Mouse (Mus musculus) stomach, postnatal 0 days (tissue): Measurements from ENCODE around the gene Pknox2.

Source experiments
- CTCF ChIP-seq: IDR thresholded peaks from 2 replicates; pipeline ENCODE4 v1.5.1; 2016; ENCODE audit warnings: antibody characterized with exemption, low read depth, mild to moderate bottlenecking, moderate library complexity
- EP300 ChIP-seq: optimal IDR thresholded peaks from 2 replicates; pipeline ENCODE3; 2016; ENCODE audit warnings: antibody characterized with exemption

GRCm38 (mm10) chr9:36968236-36968635, 179.0 kb downstream of the Pknox2 start:
- no peak for TF ChIP-seq CTCF
- no peak for TF ChIP-seq EP300
